Mouse (Mus musculus) brain, embryonic 14.5 days (tissue): ENCODE measurements at regions not wholly inside any gene's neighbourhood (a gene's known extent, or its start where the extent isn't known, plus 50 kb on each side); places are given as distances from the start of the nearest gene placed in this dataset.

Source experiments
- CTCF ChIP-seq: fragments of 200-500 bp; IDR thresholded peaks from 2 replicates; pipeline ENCODE4 v1.5.1; 2012; ENCODE audit warnings: inconsistent platforms, mild to moderate bottlenecking, moderate library complexity, borderline replicate concordance; ENCODE audit not compliant: insufficient read depth, insufficient read length; ENCODE audit errors: extremely low read depth
- POLR2A ChIP-seq: fragments of 200-500 bp; IDR thresholded peaks from 2 replicates; pipeline ENCODE4 v1.6.1; 2012; ENCODE audit warnings: mild to moderate bottlenecking, inconsistent platforms, borderline replicate concordance; ENCODE audit not compliant: poor library complexity, insufficient read depth, insufficient read length, severe bottlenecking; ENCODE audit errors: extremely low read depth

- TF ChIP-seq CTCF, result no peak
- TF ChIP-seq POLR2A, result no peak
Observed at GRCm38 (mm10) chr2:48545679-48546078, 268.2 kb upstream of the Acvr2a start.
